Mouse (Mus musculus) heart, embryonic 15.5 days (tissue): ENCODE measurements around the gene Adcy6. TPM values are rescaled to one million over a fixed set of nuclear protein-coding genes. Genes with fewer than 3 reads are reported as not detected.

Experiments
- ATAC-seq: fragments of 200-750 bp; cut with Nextera tagmentation; replicated peaks from 2 replicates; pipeline ENCODE4 v1.8.0; 2017; ENCODE audit warnings: low read depth, moderate TSS enrichment; ENCODE audit not compliant: insufficient number of reproducible peaks, insufficient read depth, low FRiP score
- H3K27ac ChIP-seq: fragments of 300-500 bp; sonication (generic); 2 replicates; pipeline ENCODE4 v1.5.1; 2015; ENCODE audit warnings: mild to moderate bottlenecking, inconsistent platforms
- H3K27me3 ChIP-seq: fragments of 300-500 bp; sonication (generic); 2 replicates; pipeline ENCODE4 v1.6.1; 2015; ENCODE audit warnings: inconsistent platforms
- H3K36me3 ChIP-seq: fragments of 300-500 bp; sonication (generic); 2 replicates; pipeline ENCODE4 v1.6.1; 2015; ENCODE audit warnings: mild to moderate bottlenecking, inconsistent platforms
- H3K4me1 ChIP-seq: fragments of 300-500 bp; sonication (generic); replicated peaks from 2 replicates; pipeline ENCODE4 v1.6.1; 2015; ENCODE audit warnings: inconsistent platforms
- H3K4me2 ChIP-seq: fragments of 300-500 bp; sonication (generic); 2 replicates; pipeline ENCODE4 v1.6.1; 2015; ENCODE audit warnings: inconsistent platforms, mild to moderate bottlenecking, moderate library complexity
- H3K4me3 ChIP-seq: fragments of 300-500 bp; sonication (generic); 2 replicates; pipeline ENCODE4 v1.5.1; 2015; ENCODE audit warnings: mild to moderate bottlenecking, inconsistent platforms
- H3K9ac ChIP-seq: fragments of 300-500 bp; sonication (generic); 2 replicates; pipeline ENCODE4 v1.6.1; 2015; ENCODE audit warnings: mild to moderate bottlenecking, inconsistent platforms
- H3K9me3 ChIP-seq: fragments of 300-500 bp; sonication (generic); replicated peaks from 2 replicates; pipeline ENCODE4 v1.6.1; 2016; ENCODE audit warnings: inconsistent platforms
- WGBS: fragments of 180-500 bp; shearing (Covaris S2); methylation state at CpG from one replicate; pipeline ENCODE4 v1.1.7; 2015; ENCODE audit warnings: mixed read lengths; 5-methylcytosine and 5-hydroxymethylcytosine counted together
- polyA plus RNA-seq: library from polyadenylated mRNA; unstranded; fragments of >200 nt; fragmentation: Nextera tagmentation; extraction: Ambion mirVana; gene quantifications from 2 replicates; pipeline ENCODE4 v1.2.1, GENCODE M21; 2015

The Adcy6 gene
- polyA plus RNA-seq, 1 experiment from 2014 or later = 36.5 TPM

DNA sequence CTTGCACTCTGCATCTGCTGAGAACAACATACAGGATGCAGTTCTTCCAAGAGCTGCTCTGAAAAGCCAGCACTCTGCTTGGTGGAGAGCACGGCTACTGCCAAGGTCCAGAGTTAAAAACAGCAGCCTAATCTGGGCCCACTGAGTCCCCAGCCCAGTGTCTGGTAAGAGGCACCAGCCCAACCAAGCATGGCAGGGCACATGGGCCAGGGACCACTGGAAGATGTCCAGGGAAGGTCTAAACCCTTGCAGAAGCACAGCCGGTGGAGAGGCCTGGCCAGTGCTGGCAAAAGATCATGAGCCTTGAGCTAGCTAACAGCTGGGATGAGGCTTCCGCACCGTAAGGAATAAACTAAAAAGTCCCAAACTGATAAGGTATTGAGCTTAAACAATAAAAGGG is 54.0 kb downstream of the Adcy6 start:
- 77% methylated on average over 4 of the region's 4 CpGs for WGBS
- peaks cover 66% of the 10 kb centered on the region for H3K36me3 ChIP-seq

DNA sequence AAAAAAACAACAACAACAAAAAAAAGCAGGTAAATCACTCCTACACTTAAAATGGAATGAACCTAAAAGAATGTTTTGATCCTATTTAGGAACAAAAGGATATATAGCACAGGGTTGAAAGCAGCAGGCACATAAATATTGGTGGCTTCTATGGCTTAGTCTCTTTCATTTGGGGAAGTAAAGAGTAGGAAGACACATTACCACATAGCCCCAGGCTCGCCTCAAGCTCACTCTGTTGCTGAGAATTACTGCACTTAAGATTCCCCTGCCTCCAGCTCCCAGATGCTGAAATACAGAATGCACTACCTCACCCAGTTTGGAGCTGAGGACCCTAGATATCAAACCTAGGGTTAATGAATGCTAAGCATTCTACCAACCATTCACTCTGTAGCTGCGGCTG is 57.1 kb downstream of the Adcy6 start:
- no peak for ATAC-seq
- no peak overlapping the region for H3K9ac ChIP-seq
- no peak overlapping the region for H3K27ac ChIP-seq
- no peaks in the 10 kb centered on the region for H3K27me3 ChIP-seq
- H3K36me3 ChIP-seq = peaks cover 68% of the 10 kb centered on the region
- H3K4me2 ChIP-seq = no peak overlapping the region
- WGBS = 80% methylated on average over 2 of the region's 2 CpGs
- no peaks in the 10 kb centered on the region for H3K4me1 ChIP-seq
- H3K4me3 ChIP-seq = no peak overlapping the region
- H3K9me3 ChIP-seq = no peaks in the 10 kb centered on the region

More for the DNA sequence above, 54.0 kb downstream of the Adcy6 start:
- Histone ChIP-seq H3K27me3 (no peaks in the 10 kb centered on the region), H3K9ac (no peak overlapping the region), H3K9me3 (no peaks in the 10 kb centered on the region), H3K27ac (no peak overlapping the region), H3K4me3 (no peak overlapping the region), H3K4me1 (no peaks in the 10 kb centered on the region), H3K4me2 (no peak overlapping the region)
- ATAC-seq = no peak

DNA sequence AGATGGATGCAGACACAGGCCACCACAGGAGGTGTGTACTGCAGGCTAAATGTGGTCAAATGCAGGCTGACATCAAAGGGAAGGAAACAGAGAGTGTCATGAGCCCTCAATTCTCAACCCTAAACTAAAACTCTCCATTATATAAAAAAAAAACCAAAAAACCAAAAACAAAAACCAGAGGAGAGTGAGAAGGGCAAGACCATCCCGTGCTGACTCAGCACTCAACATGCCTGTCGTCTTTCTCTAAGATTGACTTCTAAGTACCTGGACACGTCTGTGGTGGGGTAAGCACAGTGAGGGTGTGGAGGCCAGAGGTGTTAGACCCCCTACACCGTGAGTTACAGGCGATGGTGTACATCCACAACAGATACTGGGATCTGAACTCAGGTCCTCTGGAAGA is 63.0 kb downstream of the Adcy6 start:
- no peak for ATAC-seq

DNA sequence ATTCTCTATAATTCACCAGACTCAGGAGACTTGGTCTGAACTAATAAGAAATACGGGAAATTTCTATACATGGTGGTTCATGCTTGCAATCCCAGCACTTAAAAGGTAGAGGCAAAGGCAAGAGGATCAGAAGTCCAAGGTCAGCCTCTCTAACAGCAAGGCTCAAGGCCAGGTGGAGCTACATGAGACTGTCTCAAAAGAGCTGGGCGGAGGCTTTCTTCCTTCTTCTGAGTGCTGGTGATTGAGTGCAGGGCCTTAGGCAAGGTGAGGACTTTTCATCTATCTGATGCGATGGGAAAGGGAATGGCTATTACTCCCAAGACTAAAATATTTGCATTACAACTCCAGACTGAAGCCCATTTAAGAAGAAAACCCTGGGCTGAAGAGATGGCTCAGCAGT is 64.7 kb downstream of the Adcy6 start:
- peaks cover 78% of the 10 kb centered on the region for H3K36me3 ChIP-seq
- 92% methylated on average over 3 of the region's 3 CpGs for WGBS
- H3K4me3 ChIP-seq = no peak overlapping the region
- H3K27ac ChIP-seq = no peak overlapping the region
- no peak overlapping the region for H3K4me2 ChIP-seq
- no peaks in the 10 kb centered on the region for H3K27me3 ChIP-seq
- H3K9ac ChIP-seq = no peak overlapping the region
- no peaks in the 10 kb centered on the region for H3K9me3 ChIP-seq
- no peak for ATAC-seq
- no peaks in the 10 kb centered on the region for H3K4me1 ChIP-seq

More for the DNA sequence above, 63.0 kb downstream of the Adcy6 start:
- Histone ChIP-seq H3K9ac (no peak overlapping the region), H3K4me1 (no peaks in the 10 kb centered on the region), H3K4me3 (no peak overlapping the region), H3K9me3 (no peaks in the 10 kb centered on the region), H3K27ac (no peak overlapping the region), H3K4me2 (no peak overlapping the region), H3K36me3 (peaks cover 87% of the 10 kb centered on the region), H3K27me3 (no peaks in the 10 kb centered on the region)
- 84% methylated on average over 5 of the region's 5 CpGs for WGBS

DNA sequence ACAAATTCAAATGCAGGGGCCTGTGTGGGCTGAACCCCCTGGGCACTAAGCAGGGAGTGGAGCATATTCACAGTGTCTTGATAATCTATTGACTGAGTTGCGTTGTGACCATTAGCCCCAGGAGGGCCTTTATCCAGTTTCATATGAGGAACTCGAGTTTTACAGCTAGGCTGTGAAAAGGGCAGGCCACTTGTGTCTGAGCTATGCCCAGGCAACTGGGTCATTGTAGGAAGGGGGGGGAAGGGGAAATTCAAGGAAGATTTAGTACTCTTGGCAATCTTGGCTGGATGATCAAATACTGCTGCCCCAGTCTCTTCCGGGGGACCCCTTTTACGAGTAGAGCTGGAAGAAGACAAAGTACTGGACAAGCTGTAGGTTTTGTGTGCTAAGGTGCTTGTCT is 66.5 kb downstream of the Adcy6 start:
- WGBS = 86% methylated on average over 4 of the region's 4 CpGs
- H3K4me2 ChIP-seq = no peak overlapping the region
- ATAC-seq = no peak
- H3K4me3 ChIP-seq = no peak overlapping the region
- no peaks in the 10 kb centered on the region for H3K9me3 ChIP-seq
- H3K4me1 ChIP-seq = no peaks in the 10 kb centered on the region
- no peak overlapping the region for H3K27ac ChIP-seq
- peaks cover 77% of the 10 kb centered on the region for H3K36me3 ChIP-seq
- H3K27me3 ChIP-seq = no peaks in the 10 kb centered on the region
- H3K9ac ChIP-seq = no peak overlapping the region

DNA sequence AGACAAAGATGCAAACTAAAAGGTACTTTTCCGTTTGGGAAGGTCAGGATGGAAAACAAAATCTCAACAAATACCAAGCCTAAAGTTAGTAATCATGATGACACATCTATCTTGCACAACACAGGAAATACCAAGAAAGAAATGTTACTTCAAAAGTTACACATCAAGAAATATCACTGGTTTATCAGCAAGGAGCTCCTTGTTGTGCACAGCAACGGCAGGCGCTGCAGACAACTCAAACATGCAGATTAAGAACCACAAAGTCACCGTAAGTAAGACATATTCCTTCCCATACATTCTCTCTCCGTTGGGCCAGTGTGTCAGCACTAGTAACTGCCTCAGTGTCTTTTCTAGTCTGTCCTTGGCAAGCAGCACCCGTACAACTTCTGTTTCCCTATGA is 68.8 kb downstream of the Adcy6 start:
- H3K27ac ChIP-seq = no peak overlapping the region
- H3K36me3 ChIP-seq = peaks cover 58% of the 10 kb centered on the region
- no peak overlapping the region for H3K9ac ChIP-seq
- H3K4me3 ChIP-seq = no peak overlapping the region
- no peaks in the 10 kb centered on the region for H3K27me3 ChIP-seq
- H3K4me1 ChIP-seq = no peaks in the 10 kb centered on the region
- H3K9me3 ChIP-seq = no peaks in the 10 kb centered on the region
- WGBS = 88% methylated on average over 6 of the region's 6 CpGs
- no peak overlapping the region for H3K4me2 ChIP-seq
- ATAC-seq = no peak

Other genes with a start within 250 kb of the Adcy6 start
- not detected in 2 replicates for gene Olfr283, start 229.1 kb downstream of the Adcy6 start, polyA plus RNA-seq
- gene Olfr282, start 178.9 kb downstream of the Adcy6 start, polyA plus RNA-seq = not detected in 2 replicates
- gene Olfr281, start 157.5 kb downstream of the Adcy6 start, polyA plus RNA-seq = not detected in 2 replicates
- not detected in 2 replicates for gene OR5BS1P, start 140.2 kb downstream of the Adcy6 start, polyA plus RNA-seq
- gene Lalba, start 127.4 kb downstream of the Adcy6 start, polyA plus RNA-seq = not detected in 2 replicates
- not detected in 2 replicates for gene Olfr279, start 117.7 kb downstream of the Adcy6 start, polyA plus RNA-seq
- gene Kansl2, start 75.8 kb downstream of the Adcy6 start, polyA plus RNA-seq = 70.0 and 81.2 TPM in 2 replicates
- 33.2 and 38.0 TPM in 2 replicates for gene Ccnt1, start 39.2 kb downstream of the Adcy6 start, polyA plus RNA-seq
- 0.40 and 0.74 TPM in 2 replicates for gene 4930415O20Rik, start 39.1 kb downstream of the Adcy6 start, polyA plus RNA-seq
- 8.7 and 12.8 TPM in 2 replicates for gene Cacnb3, start 20.8 kb upstream of the Adcy6 start, polyA plus RNA-seq
- 16.1 and 17.8 TPM in 2 replicates for gene Ddx23, start 52.8 kb upstream of the Adcy6 start, polyA plus RNA-seq
- 1.1 and 1.2 TPM in 2 replicates for gene Rnd1, start 67.4 kb upstream of the Adcy6 start, polyA plus RNA-seq
- gene Ccdc65, start 98.1 kb upstream of the Adcy6 start, polyA plus RNA-seq = 0.87 and 1.0 TPM in 2 replicates
- 20.9 and 26.6 TPM in 2 replicates for gene Fkbp11, start 118.1 kb upstream of the Adcy6 start, polyA plus RNA-seq
- 29.5 and 41.5 TPM in 2 replicates for gene Arf3, start 153.1 kb upstream of the Adcy6 start, polyA plus RNA-seq
- 0.46 TPM in 1 of 2 replicates, not detected in the other for gene Wnt10b, start 168.1 kb upstream of the Adcy6 start, polyA plus RNA-seq
- not detected in 2 replicates for gene Wnt1, start 179.8 kb upstream of the Adcy6 start, polyA plus RNA-seq
- 0.32 and 0.66 TPM in 2 replicates for gene Ddn, start 199.4 kb upstream of the Adcy6 start, polyA plus RNA-seq
- 93.5 and 100 TPM in 2 replicates for gene Prkag1, start 221.4 kb upstream of the Adcy6 start, polyA plus RNA-seq